Mouse (Mus musculus): ENCODE measurements around the gene Vhl. TPM values are rescaled to one million over a fixed set of nuclear protein-coding genes. Genes with fewer than 3 reads are reported as not detected.
A peak's percentile ranks its signal among the peaks of the same experiment; 100 is the strongest.

The Vhl gene
- polyA plus RNA-seq, 1 experiment from 2014 or later: 60.3 TPM

- no peak for DNase-seq (ENCODE audit: low spot score)
- Histone ChIP-seq H3K36me3 (ENCODE audit: control insufficient read depth, insufficient read depth, low read length) (peaks cover 21% of the 10 kb centered on the region; the same call in 1 of the 2 replicates), H3K9ac (ENCODE audit: low read length) (no peak overlapping the region), H3K4me2 (ENCODE audit: low read depth, severe bottlenecking) (no peak overlapping the region), H3K27ac (replicated peaks; ENCODE audit: low read depth, low read length) (no peak overlapping the region), H3K4me1 (ENCODE audit: control insufficient read depth, insufficient read depth, low read length) (no peaks in the 10 kb centered on the region), H3K27me3 (ENCODE audit: control insufficient read depth, insufficient read depth, low read length) (no peaks in the 10 kb centered on the region), H3K4me3 (ENCODE audit: low read depth, low read length) (no peak overlapping the region), H3K9me3 (ENCODE audit: control insufficient read depth, low read length) (no peaks in the 10 kb centered on the region)
- WGBS: 93% methylated on average over 8 of the region's 8 CpGs
- no peak for ATAC-seq (ENCODE audit: insufficient number of reproducible peaks, low FRiP score, low TSS enrichment, low read depth)
Observed at GRCm38 (mm10) chr6:113612258-113612969, 11.3 kb upstream of the Vhl start.

- no peak for ATAC-seq (ENCODE audit: insufficient number of reproducible peaks, low FRiP score, low TSS enrichment, low read depth)
- no peak overlapping the region for H3K4me2 ChIP-seq (ENCODE audit: low read depth, severe bottlenecking)
- H3K4me1 ChIP-seq (ENCODE audit: control insufficient read depth, insufficient read depth, low read length): no peaks in the 10 kb centered on the region
- H3K9me3 ChIP-seq (ENCODE audit: control insufficient read depth, low read length): no peaks in the 10 kb centered on the region
- no peak for DNase-seq (ENCODE audit: low spot score)
- no peak overlapping the region for H3K4me3 ChIP-seq (ENCODE audit: low read depth, low read length)
- no peak overlapping the region for H3K9ac ChIP-seq (ENCODE audit: low read length)
- peaks cover 21% of the 10 kb centered on the region; the same call in 1 of the 2 replicates for H3K36me3 ChIP-seq (ENCODE audit: control insufficient read depth, insufficient read depth, low read length)
- no peak overlapping the region for H3K27ac ChIP-seq (replicated peaks; ENCODE audit: low read depth, low read length)
- 92% methylated on average over 7 of the region's 7 CpGs for WGBS
- no peaks in the 10 kb centered on the region for H3K27me3 ChIP-seq (ENCODE audit: control insufficient read depth, insufficient read depth, low read length)
Observed at GRCm38 (mm10) chr6:113614152-113614551, 9.6 kb upstream of the Vhl start.

DNA sequence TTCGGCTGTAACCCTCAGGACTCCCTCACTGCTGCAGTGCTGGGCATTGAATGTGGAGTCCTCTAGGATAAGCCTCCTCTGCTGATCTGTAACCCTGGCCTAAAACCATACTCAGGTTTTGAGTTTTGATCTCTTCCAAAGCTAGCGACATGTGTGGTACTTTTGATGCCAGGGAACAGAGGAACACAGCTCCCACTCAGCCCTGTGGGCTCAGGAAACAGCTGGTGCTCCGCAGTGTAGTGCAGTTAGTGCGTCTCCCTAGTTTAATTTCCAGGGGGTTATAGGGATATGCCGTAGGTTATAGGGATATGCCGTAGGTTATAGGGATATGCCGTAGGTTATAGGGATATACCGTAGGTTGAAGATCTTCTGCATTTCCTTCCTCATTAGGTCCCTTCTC, 8.8 kb upstream of the Vhl start:
- no peak overlapping the region for H3K27ac ChIP-seq (replicated peaks; ENCODE audit: low read depth, low read length)
- WGBS: 94% methylated on average over 8 of the region's 8 CpGs
- ATAC-seq (ENCODE audit: insufficient number of reproducible peaks, low FRiP score, low TSS enrichment, low read depth) (no peak), DNase-seq (ENCODE audit: low spot score) (no peak)
- H3K36me3 ChIP-seq (ENCODE audit: control insufficient read depth, insufficient read depth, low read length): peaks cover 21% of the 10 kb centered on the region; the same call in 1 of the 2 replicates
- no peaks in the 10 kb centered on the region for H3K4me1 ChIP-seq (ENCODE audit: control insufficient read depth, insufficient read depth, low read length)
- no peaks in the 10 kb centered on the region for H3K9me3 ChIP-seq (ENCODE audit: control insufficient read depth, low read length)
- H3K9ac ChIP-seq (ENCODE audit: low read length): no peak overlapping the region
- H3K27me3 ChIP-seq (ENCODE audit: control insufficient read depth, insufficient read depth, low read length): no peaks in the 10 kb centered on the region
- no peak overlapping the region for H3K4me3 ChIP-seq (ENCODE audit: low read depth, low read length)
- H3K4me2 ChIP-seq (ENCODE audit: low read depth, severe bottlenecking): no peak overlapping the region

DNA sequence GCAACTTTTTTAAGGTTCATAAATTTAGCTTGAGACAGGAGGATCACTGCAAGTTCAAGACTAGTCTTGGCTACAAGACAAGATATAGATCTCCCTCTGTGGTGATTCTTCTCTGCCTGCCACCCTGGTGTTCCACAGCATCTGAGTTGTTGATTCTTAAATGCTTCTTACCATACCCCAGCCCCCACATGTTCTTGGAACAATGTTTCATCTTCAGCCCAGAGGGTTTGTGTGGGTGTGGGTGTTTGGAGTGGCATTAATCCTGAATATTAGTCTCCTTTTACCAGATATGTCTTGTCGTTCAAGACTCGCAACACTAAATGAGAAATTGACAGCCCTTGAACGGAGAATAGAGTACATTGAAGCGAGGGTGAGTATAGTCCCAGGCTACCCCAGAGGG, 8.3 kb upstream of the Vhl start:
- WGBS: 97% methylated on average over 4 of the region's 4 CpGs
- no peaks in the 10 kb centered on the region for H3K4me1 ChIP-seq (ENCODE audit: control insufficient read depth, insufficient read depth, low read length)
- DNase-seq (ENCODE audit: low spot score) (no peak), ATAC-seq (ENCODE audit: insufficient number of reproducible peaks, low FRiP score, low TSS enrichment, low read depth) (no peak)
- H3K27me3 ChIP-seq (ENCODE audit: control insufficient read depth, insufficient read depth, low read length): no peaks in the 10 kb centered on the region
- no peak overlapping the region for H3K27ac ChIP-seq (replicated peaks; ENCODE audit: low read depth, low read length)
- no peak overlapping the region for H3K4me2 ChIP-seq (ENCODE audit: low read depth, severe bottlenecking)
- no peak overlapping the region for H3K9ac ChIP-seq (ENCODE audit: low read length)
- no peaks in the 10 kb centered on the region for H3K9me3 ChIP-seq (ENCODE audit: control insufficient read depth, low read length)
- peaks cover 21% of the 10 kb centered on the region; the same call in 1 of the 2 replicates for H3K36me3 ChIP-seq (ENCODE audit: control insufficient read depth, insufficient read depth, low read length)
- H3K4me3 ChIP-seq (ENCODE audit: low read depth, low read length): no peak overlapping the region

- Histone ChIP-seq H3K9ac (ENCODE audit: low read length) (no peak overlapping the region), H3K27ac (replicated peaks; ENCODE audit: low read depth, low read length) (peak overlapping the region; percentile 72; the same call in 1 of the 2 replicates), H3K4me2 (ENCODE audit: low read depth, severe bottlenecking) (peak overlapping the region; percentile 76; the same call in 1 of the 2 replicates), H3K4me1 (ENCODE audit: control insufficient read depth, insufficient read depth, low read length) (peaks cover 7% of the 10 kb centered on the region; the same call in 1 of the 2 replicates), H3K9me3 (ENCODE audit: control insufficient read depth, low read length) (no peaks in the 10 kb centered on the region), H3K4me3 (ENCODE audit: low read depth, low read length) (peak overlapping the region; percentile 64), H3K36me3 (ENCODE audit: control insufficient read depth, insufficient read depth, low read length) (peaks cover 4% of the 10 kb centered on the region), H3K27me3 (ENCODE audit: control insufficient read depth, insufficient read depth, low read length) (no peaks in the 10 kb centered on the region)
- DNase-seq (ENCODE audit: low spot score) (no peak), ATAC-seq (ENCODE audit: insufficient number of reproducible peaks, low FRiP score, low TSS enrichment, low read depth) (peak; percentile 7; the same call in 1 of the 2 replicates)
- WGBS: 77% methylated on average over 5 of the region's 5 CpGs
Observed at GRCm38 (mm10) chr6:113623386-113623785, 373 bp upstream of the Vhl start.

GRCm38 (mm10) chr6:113624989-113625770, 1.4 kb downstream of the Vhl start:
- no peaks in the 10 kb centered on the region for H3K27me3 ChIP-seq (ENCODE audit: control insufficient read depth, insufficient read depth, low read length)
- H3K27ac ChIP-seq (replicated peaks; ENCODE audit: low read depth, low read length): no peak overlapping the region
- peak overlapping the region; percentile 64 for H3K4me3 ChIP-seq (ENCODE audit: low read depth, low read length)
- no peaks in the 10 kb centered on the region for H3K9me3 ChIP-seq (ENCODE audit: control insufficient read depth, low read length)
- ATAC-seq (ENCODE audit: insufficient number of reproducible peaks, low FRiP score, low TSS enrichment, low read depth) (no peak), DNase-seq (ENCODE audit: low spot score) (no peak)
- H3K9ac ChIP-seq (ENCODE audit: low read length): peak overlapping the region; percentile 92
- H3K36me3 ChIP-seq (ENCODE audit: control insufficient read depth, insufficient read depth, low read length): peaks cover 5% of the 10 kb centered on the region
- WGBS: 63% methylated on average over 5 of the region's 5 CpGs
- peak overlapping the region; percentile 76 for H3K4me2 ChIP-seq (ENCODE audit: low read depth, severe bottlenecking)
- H3K4me1 ChIP-seq (ENCODE audit: control insufficient read depth, insufficient read depth, low read length): peaks cover 7% of the 10 kb centered on the region; the same call in 1 of the 2 replicates

DNA sequence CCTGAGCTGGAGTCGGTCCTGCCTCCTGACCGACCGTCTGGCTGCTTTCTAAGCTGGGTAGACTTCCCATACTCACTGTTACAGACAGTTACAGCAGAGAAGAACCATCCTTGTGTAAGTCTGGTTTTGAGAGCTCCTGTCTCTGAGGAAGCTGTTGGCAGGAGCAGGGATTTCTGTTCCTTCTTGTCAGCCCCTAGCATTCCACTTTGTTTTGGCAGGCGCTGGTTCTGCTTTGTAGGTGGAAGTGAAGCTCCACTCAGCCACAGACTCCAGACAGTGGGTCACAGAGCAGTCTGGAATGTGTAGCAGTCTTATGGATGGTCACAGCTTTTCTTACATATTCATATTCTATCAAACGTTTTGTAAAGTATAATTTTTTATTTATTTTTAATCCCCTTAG, 6.6 kb downstream of the Vhl start:
- H3K9ac ChIP-seq (ENCODE audit: low read length): no peak overlapping the region
- H3K27me3 ChIP-seq (ENCODE audit: control insufficient read depth, insufficient read depth, low read length): no peaks in the 10 kb centered on the region
- H3K4me1 ChIP-seq (ENCODE audit: control insufficient read depth, insufficient read depth, low read length): no peaks in the 10 kb centered on the region; the same call in 1 of the 2 replicates
- DNase-seq (ENCODE audit: low spot score): no peak
- no peak overlapping the region for H3K27ac ChIP-seq (replicated peaks; ENCODE audit: low read depth, low read length)
- H3K36me3 ChIP-seq (ENCODE audit: control insufficient read depth, insufficient read depth, low read length): peaks cover 7% of the 10 kb centered on the region
- no peak overlapping the region for H3K4me3 ChIP-seq (ENCODE audit: low read depth, low read length)
- no peak for ATAC-seq (ENCODE audit: insufficient number of reproducible peaks, low FRiP score, low TSS enrichment, low read depth)
- H3K9me3 ChIP-seq (ENCODE audit: control insufficient read depth, low read length): no peaks in the 10 kb centered on the region
- H3K4me2 ChIP-seq (ENCODE audit: low read depth, severe bottlenecking): no peak overlapping the region
- 89% methylated on average over 5 of the region's 5 CpGs for WGBS

DNA sequence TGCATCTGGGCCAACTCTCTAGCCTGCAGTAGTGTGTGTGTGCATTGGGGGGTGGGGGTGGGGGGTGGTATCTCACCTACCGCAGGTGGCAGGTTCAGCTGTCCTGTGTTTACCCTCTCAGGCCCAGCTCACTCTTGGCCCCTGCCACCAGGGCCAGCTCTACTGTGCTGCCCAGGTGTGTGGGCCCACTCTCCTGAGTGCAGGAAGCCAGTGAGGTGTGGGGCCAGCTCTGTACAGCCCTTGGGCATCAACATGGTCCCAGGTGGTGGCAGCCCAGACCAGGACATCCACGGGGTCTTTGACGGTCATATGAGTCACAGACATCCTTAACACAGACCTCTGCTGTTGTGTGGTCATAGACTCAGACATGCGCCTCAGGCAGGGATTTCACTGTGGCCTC, 9.1 kb downstream of the Vhl start:
- no peak overlapping the region for H3K9ac ChIP-seq (ENCODE audit: low read length)
- H3K4me3 ChIP-seq (ENCODE audit: low read depth, low read length): no peak overlapping the region
- H3K27ac ChIP-seq (replicated peaks; ENCODE audit: low read depth, low read length): no peak overlapping the region
- no peaks in the 10 kb centered on the region for H3K4me1 ChIP-seq (ENCODE audit: control insufficient read depth, insufficient read depth, low read length)
- DNase-seq (ENCODE audit: low spot score) (no peak), ATAC-seq (ENCODE audit: insufficient number of reproducible peaks, low FRiP score, low TSS enrichment, low read depth) (no peak)
- 97% methylated on average over 4 of the region's 4 CpGs for WGBS
- H3K4me2 ChIP-seq (ENCODE audit: low read depth, severe bottlenecking): no peak overlapping the region
- no peaks in the 10 kb centered on the region for H3K9me3 ChIP-seq (ENCODE audit: control insufficient read depth, low read length)
- H3K27me3 ChIP-seq (ENCODE audit: control insufficient read depth, insufficient read depth, low read length): no peaks in the 10 kb centered on the region
- H3K36me3 ChIP-seq (ENCODE audit: control insufficient read depth, insufficient read depth, low read length): peaks cover 7% of the 10 kb centered on the region

All from limb, embryonic 11.5 days (tissue).